Mouse (Mus musculus) c-Kit-negative CD71-positive TER-119-positive erythroid progenitor cells, embryonic 14.5 days (primary cell): Measurements from ENCODE around the gene Tti1.

Experiments used
- DNase-seq: peaks from one replicate; pipeline ENCODE4 v3.0.0-alpha.2; 2013; ENCODE audit warnings: low read depth, low spot score

Gene Tti1

DNA sequence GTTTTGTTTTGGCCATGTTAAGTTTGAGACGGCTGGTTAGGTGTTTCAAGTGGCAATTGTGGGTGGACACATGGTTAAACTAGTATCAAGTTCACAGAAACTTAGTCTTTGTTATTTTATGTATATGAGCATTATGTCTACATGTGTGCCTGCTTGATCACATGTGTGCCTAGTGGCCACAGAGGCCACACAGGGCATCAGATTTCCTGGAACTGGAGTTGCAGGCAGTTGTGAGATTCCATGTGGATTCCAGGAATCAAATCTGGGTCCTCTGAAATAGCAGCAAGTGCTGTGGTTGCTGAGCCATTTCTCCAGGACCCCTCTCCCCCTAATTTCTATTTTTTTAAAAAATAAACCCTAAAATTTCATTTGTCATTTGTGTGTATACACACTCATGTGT lies 11.4 kb upstream of the Tti1 start:
- DNase-seq = no peak

DNA sequence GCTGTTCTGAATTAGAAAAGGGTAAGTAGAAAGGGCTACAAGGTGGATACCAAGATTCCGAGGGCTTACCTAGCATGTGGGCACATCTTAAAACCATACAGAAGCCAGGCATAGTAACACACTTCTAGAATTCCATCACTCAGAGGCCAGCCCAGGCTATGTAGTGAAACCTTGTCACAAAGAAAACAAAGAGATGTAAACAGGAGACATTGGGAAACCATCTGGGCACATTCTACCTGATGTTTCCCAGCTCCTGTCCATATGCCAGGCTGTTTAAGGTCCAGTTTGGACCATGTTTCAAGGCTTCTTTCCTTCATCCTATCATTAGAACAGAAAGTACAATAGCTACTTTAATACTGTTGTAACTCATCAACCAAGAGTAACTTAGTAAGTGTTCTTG lies 9.3 kb upstream of the Tti1 start:
- no peak for DNase-seq

DNA sequence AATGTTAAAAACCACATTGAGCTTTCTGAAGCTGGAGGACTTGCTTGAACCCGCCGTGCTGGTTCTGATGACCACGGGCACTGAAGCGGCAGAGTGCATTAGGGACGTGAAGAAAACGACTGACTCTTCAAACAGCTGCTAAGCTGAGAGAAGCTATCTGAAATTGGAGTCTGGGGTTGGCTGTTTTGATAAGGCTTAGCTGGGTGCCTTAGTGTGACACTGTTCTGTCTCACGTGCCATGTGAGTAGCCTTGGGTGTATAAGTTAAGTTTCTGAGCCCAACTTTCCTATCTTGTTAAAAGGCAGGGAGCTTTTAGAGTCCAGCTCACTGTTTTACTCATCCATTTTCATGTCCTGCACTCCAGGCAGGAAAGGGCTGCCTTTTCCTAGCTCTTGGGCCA lies 8.7 kb upstream of the Tti1 start:
- no peak for DNase-seq

DNA sequence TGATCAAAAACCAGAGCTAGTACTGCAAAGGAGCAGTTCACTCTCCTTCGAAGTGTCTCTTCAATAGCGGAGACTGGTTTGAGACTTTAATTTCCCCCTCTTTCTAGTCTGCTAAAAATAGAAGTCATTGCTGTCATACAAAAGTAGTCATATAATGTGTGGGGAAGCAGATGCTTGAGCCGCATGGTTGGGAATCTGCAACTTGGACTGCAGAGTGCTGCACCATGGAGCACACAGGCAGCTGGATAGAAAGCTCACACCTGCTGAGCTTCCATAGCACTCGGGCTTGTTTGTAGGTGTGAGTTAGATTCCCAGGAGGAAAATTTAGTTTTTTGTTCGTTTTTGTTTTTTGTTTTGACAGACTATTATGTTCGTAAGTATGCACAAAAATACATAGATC lies 8.2 kb upstream of the Tti1 start:
- no peak for DNase-seq

DNA sequence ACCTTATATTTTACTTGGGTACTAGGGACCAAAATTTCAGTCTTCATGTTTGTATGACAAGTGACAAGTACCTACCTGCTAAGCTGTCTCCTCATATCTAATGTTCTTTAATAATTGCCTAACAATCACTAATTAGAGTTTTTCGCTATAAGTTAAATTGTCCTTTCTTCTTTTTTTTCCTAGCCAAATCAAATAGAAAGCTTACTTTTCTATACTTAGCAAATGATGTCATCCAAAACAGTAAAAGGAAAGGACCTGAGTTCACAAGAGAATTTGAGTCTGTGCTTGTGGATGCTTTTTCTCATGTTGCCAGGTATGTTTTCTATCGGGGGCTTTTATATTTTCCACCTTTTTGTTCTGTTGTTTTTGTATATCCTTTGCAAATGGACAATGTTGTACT lies 7.6 kb upstream of the Tti1 start:
- DNase-seq = no peak

DNA sequence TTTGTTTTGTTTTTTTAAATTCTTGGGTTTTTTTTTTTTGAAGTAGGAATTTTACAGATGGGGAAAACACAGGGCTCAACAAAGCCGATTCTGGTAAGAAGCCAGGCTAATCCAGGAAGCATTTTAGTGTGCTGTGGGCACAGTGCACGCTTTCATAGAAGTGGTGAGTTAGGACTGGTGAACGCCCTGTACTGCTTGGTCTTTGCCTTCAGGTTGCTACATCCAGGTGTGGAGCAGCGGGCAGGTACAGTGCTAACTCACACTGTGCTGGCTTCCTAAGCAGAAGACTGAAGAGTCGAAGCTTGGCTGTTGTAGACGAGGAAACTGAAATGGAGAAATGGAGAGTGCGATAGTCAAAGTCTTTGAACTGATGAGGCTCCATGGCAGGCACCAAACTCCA lies 1.8 kb upstream of the Tti1 start:
- no peak for DNase-seq

DNA sequence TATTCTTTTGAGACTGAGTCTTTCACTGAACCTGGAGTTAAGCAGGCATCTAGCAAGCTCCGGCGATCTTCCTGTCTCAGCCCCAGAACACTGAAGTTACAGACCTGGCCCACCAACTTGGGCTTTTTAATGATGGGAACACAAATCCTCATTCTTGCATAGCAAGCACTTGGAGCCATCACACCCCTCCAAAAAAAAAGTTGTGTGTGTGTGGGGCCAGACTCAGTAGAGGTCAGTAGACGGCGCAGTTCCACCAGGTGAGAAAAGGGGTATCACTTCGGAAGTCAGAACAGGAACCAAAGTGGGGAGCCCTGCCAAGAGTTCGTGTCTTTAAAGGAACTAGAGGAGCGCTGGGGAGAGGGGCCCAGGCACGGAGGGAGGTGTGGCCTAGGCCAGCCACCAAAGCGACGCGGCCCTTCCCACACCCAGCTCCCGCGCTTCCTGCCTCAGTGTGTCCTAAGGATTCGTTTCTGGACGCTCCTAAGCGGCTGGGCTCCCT lies 329 bp downstream of the Tti1 start:
- no peak for DNase-seq

DNA sequence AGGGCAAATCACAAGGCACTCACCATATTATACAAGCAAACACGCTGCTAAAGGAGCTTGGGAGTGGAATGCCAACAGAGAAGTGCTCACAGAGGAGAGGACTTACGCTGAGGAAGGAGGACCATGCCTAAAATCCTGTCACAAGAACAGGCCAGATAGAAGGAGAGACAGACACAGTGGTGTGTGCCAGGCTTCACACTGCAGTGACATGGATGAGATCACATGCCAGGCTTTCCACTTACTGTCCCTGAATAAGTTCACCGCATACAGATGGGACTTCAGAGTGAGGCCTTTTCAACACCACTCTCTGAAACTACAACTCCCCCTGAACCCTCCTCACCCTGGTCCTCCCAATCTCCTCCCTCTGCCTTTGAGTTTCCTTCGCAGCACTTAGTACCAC lies 10.9 kb downstream of the Tti1 start:
- DNase-seq = no peak

DNA sequence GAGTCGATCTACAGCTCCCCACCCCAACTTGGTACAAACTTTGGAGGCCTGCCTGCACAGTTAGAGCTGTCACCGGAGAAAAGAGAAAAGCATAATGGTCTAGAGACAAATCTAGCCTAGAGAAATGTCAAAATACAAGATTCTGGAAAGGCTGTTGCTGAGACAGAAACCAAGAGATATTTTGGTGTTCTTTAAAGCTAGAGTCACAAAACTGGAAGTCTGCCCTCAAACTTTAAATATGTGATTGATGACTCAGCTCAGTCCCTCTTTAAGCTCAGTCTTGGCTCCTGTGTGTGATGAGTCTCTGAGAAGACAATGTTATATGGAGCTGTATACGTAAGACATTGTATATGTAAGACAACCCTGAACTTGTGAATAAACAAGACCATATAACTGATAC lies 15.6 kb downstream of the Tti1 start:
- no peak for DNase-seq

DNA sequence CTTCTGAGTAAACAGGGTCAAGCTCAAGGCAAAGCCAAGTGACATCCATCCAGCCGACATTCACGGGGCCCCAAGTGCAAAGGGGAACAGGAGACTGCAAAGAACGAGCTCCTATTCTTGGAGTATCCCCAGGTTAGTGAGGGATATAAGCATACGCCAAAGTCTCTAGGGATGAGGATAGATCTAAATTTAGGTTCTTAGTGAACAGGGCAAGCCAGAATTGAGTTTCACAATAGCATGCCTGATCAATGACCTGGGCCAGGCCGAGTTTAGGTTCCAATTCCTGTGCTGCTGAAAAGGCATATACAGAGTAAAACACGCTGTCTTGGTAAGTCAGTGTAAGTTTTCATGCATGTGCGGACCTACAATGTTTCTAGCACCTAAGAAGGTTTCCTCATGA lies 18.9 kb downstream of the Tti1 start:
- DNase-seq = no peak

DNA sequence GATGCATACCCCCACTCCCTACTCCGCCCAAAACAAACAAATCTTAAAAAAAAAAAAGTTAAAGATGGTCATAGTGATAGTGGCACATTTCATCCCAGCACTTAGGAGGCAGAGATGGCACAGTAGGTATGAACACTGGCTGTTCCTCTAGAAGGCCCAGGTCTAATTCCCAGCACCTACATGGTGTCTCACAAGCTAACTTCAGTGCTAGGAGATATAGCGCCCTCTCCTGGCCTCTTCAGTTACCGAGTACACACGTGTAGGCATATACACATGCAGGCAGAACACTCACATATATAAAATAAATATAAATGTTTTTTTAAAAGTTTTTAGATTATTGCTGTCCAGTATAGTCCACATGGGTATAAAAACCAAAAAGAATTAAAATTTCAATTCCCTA lies 22.6 kb downstream of the Tti1 start:
- no peak for DNase-seq

DNA sequence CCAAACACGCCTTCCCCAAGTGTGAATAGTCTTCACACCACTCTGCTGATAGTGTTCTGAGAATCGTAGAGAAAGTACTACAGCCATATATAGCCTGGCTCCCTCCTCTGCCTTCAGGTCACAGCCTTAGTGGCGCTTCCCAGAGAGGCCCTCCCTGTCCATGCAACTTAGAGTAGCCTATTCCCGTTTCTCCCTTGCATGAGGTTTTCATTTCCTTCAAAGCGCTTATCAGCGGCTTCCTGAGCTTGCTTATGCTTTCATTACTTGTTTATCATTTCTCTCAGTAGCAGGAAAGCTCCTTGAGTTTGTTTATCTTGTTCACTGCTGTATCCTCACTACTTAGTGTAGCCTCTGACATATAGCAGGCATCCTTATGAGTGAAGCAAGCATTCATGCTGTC lies 23.6 kb downstream of the Tti1 start:
- DNase-seq = no peak

DNA sequence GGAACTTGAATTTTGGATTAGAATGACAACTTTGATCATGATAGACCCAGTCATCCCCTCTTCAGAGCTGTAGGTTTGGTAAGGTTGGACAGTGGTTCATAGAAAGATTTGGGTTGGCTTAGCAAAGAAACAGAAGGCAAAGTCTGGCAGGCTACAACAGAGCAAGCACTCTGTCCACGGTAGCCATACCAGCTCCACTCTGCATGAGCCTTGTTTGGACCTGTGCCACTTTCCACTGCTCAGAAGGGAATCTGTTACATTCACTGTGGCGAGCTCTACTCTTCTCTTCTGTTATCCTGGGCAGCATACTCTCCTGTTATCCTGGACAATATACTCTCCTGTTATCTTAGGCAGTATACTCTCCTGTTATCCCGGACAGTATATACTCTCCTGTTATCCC lies 29.4 kb downstream of the Tti1 start:
- DNase-seq = no peak

DNA sequence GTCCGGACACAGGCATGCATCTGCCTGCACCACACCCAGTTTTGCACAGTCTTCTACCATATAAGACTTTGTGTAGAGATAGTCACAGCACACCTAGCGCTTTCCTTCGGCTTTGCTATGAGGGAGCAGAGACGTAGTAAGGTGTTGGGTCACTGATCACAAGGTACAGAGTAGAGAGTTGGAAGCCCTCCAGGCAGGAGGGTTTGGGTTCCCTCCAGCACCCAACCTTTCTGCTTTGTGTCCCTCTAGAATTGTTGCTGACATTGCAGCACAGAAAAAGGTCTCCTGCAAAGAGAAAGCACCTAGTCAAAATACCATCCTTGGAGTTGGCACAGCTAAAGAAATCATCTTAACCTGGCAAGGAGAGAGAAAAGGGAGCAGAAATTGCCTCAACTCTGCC lies 35.7 kb downstream of the Tti1 start:
- no peak for DNase-seq

DNA sequence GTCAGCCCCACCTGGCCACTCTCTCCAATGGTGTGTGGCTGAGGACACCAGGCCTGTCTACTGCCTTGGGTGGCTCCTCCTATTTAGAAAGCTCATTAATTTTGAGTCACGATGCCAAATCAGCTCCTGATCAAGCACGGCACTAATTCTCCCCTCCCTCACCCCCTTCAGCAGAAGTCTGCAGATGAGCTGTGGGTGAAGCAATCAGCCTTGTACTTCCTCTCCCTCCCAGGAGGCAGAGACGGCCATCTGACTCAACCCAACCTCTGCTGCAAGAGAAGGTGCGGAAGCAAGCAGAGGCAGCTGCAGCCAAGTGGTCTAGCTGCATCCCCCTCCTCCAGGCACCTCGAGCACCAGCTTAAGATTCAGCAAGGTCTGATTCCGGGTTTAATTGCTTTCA lies 37.2 kb downstream of the Tti1 start:
- no peak for DNase-seq

DNA sequence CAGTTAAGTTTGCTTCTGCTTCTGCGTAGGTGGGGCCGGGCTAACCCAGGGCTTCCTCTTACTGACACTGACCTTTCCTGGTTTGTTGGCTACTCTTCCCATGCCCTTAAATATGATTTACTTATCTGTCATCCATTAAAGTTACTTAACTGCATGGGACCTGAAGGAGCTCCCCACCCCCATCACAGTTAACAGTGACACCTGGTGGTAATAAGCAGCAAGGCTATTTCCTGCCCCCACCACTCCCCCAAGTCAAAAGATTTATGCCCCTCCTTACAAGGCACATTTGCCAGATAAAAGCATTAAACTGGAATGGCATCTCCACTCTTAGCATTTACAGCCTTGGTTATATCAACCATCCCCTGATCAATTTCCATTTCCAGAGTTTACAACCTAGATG lies 38.3 kb downstream of the Tti1 start:
- DNase-seq = no peak

DNA sequence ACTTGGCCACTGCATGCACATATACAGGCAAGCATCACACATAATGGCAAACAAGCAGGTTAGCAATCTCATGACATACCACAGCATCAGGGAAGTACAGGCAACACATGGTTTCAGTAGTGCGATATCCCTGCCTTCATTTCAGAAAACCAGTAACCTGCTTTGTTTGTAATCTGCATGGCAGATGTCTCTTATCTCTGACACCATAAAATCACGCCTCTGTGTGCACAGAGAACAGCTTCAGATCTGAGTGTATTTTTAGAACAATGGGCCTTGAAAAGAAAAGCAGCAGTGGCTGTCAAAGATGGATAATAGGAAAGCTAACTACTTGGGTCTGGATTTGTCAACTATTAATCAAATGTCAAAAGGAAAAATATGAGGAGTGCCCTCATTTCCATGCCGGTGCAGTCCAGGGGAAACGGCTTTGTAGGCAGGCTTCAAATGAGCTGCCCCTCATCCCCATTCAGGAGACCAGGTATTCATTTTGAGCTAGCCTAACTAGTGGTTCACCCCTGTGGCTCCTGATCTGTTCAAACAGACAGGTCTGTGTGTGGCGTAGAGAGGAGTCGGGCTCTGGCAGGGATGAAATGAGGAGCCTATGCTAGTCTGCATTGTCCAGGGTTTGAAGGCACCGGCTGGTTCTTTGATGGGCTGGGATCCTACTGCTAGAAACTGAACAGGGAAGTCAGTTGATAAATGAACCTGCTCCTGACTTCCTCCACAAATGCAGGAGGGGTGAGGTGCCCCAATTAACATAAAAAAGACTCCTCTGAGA lies 39.6 kb downstream of the Tti1 start:
- no peak for DNase-seq

DNA sequence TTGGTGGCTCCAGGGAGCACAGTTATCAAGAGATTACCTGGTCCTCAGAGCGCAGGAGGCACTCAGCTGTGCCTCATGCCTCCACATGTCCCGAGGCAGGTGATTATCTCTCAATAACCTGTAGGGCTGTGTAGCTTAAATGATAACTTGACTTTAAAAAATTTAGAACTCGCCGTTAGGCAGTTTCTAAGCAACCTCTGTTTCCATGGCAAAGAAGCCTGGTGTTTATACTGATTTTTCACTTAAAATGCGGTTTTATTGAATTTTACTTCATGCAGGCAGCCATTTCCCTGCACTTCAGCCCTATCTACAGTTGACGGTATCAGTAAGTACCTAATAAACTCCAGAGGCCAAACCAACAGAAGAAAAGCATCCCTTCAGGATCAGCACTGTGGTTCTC lies 42.0 kb downstream of the Tti1 start:
- DNase-seq = no peak

DNA sequence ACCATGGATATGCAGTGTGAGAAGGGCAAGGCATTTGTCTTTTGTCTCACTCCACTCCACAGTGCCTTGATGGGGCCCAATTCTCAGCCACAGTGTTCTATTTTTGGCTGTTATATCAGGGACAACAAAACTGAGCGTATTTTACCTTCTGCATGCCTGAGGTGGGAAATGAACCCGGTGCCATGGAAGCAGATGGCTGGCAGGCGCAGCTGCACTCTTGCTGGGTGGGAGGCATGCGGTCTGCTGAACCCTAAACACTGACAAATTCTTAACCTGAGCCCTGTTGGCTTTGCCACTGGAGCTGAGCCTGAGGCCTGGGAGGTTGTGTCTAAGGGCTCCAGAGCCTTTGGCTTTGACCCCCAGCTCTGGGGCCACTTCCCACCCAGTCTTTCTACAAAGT lies 42.6 kb downstream of the Tti1 start:
- no peak for DNase-seq

DNA sequence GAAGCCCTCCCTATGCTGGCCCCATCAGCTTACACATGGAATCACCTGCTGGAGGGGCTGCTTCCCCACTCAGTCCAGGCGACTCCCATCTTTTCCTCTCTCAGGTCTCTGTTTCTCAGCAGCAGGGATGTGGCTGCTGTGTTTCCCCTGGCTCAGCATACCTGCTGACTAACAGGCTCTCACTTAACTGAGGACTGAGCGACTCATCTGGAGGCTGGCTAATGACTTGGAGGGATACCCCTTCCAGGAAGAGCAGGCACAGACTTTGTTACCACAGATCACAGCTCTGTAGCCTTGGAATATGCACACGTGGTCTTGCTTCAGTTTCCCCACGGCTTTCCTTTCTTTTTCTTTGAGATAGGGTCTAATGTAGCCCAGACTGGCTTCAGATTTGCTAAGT lies 45.0 kb downstream of the Tti1 start:
- DNase-seq = no peak

DNA sequence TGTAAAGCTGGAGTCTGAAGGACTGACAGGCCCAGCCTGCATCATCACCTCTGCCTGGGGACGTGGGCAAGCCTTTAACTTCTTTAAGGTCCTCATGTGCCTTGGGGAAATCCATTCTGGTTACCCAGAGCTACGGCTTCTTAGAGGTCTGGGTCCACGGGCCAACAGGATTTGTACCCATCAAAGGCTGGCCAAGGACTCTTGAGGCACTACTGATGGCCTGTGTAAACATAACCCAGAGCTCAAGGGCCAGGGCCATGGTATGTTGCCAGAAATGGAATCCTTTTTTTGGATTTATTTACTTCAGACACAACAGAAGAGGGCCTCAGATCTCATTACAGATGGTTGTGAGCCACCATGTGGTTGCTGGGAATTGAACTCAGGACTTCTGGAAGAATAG lies 45.5 kb downstream of the Tti1 start:
- no peak for DNase-seq

DNA sequence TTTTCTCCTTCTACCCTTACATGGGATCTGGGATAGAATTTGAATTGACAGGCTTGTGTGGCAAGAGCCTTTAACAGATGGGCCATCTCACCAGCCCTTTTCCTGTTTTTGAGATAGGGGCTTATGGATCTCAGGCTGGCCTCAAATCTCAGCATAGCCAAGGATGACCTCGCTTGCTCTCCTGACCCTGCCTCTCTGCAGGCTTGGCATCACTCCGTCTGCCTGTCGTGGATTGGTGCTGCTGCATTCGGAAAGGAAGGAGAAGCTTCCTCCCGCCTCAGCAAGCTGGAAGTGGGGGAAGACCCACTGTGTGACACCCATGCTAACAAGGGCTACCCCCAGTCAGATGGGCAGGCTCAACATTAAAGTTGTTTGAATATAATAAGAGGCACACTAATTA lies 49.0 kb downstream of the Tti1 start:
- DNase-seq = no peak

DNA sequence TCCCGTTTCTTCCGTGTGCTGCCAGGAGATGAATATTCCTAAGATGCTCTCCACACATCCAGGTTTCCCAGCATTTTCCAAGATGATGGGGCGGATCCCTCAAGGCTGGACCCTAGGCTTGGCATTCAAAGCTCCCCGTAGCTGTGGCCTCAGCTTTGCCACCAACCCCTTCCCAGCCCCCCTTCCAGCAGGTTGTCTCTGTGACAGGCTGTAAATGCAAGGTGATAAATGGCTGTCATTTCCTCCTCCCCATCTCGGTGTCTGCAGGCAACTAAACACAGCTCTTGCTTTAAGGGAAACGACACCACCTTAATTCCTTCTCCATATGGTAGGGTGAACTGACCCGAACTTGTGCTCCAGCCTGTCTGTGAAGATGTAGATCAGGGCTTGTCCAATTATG lies 52.6 kb downstream of the Tti1 start:
- no peak for DNase-seq
